Mouse (Mus musculus) thymus, postnatal 10 days (tissue): ENCODE data around the gene Tram1l1.
"Not testable (repeated sequence)": the region's sequence is repeated elsewhere in the genome, so short reads cannot be mapped to it uniquely, and the experiment has no call there.

Experiments used
- DNase-seq, 2 experiments: peaks; one replicate each; pipeline ENCODE4 v3.0.0; 2021; ENCODE audit warnings: low spot score in 2 of 2

Gene Tram1l1

GRCm38 (mm10) chr3:124320821-124321576 is at the start of gene Tram1l1:
Gene Tram1l1 (plus strand): TSS chr3:124320855.
- DNase-seq, result peak in 1 of 2 experiments; percentile 2

- no peak for DNase-seq
These were observed 49.4 kb upstream of the Tram1l1 start for GRCm38 (mm10) chr3:124271229-124271628.

GRCm38 (mm10) chr3:124271668-124272067 is 49.0 kb upstream of the Tram1l1 start:
- DNase-seq, result no peak

- DNase-seq, result no peak
These were observed 48.1 kb upstream of the Tram1l1 start for GRCm38 (mm10) chr3:124272465-124273089.

- DNase-seq, result not testable (repeated sequence)
These were observed 45.6 kb upstream of the Tram1l1 start for GRCm38 (mm10) chr3:124274928-124275609.

- not testable (repeated sequence) for DNase-seq
These were observed 31.7 kb upstream of the Tram1l1 start for GRCm38 (mm10) chr3:124288936-124289335.

GRCm38 (mm10) chr3:124319254-124319653 is 1.4 kb upstream of the Tram1l1 start:
- DNase-seq, result no peak

GRCm38 (mm10) chr3:124320398-124320797 is 257 bp upstream of the Tram1l1 start:
- no peak for DNase-seq

GRCm38 (mm10) chr3:124346445-124346844 is 25.8 kb downstream of the Tram1l1 start:
- no peak for DNase-seq

GRCm38 (mm10) chr3:124357533-124357932 is 36.9 kb downstream of the Tram1l1 start:
- no peak for DNase-seq

- no peak for DNase-seq
These were observed 51.4 kb downstream of the Tram1l1 start for GRCm38 (mm10) chr3:124372031-124372430.
